Mouse (Mus musculus) embryonic facial prominence, embryonic 12.5 days (tissue): Measurements from ENCODE around the gene Optc. TPM values are rescaled to one million over a fixed set of nuclear protein-coding genes. Genes with fewer than 3 reads are reported as not detected.
A peak's percentile ranks its signal among the peaks of the same experiment; 100 is the strongest.

Experiments
- ATAC-seq: fragments of 200-750 bp; cut with Nextera tagmentation; 2 replicates; pipeline ENCODE4 v1.8.0; 2017; ENCODE audit not compliant: insufficient number of reproducible peaks, insufficient read depth, low FRiP score, low TSS enrichment
- H3K27ac ChIP-seq: fragments of 300-500 bp; sonication (generic); 2 replicates; pipeline ENCODE4 v1.5.1; 2016; ENCODE audit warnings: mild to moderate bottlenecking
- H3K27me3 ChIP-seq: fragments of 300-500 bp; sonication (generic); 2 replicates; pipeline ENCODE4 v1.6.1; 2016; ENCODE audit warnings: mild to moderate bottlenecking, moderate library complexity
- H3K36me3 ChIP-seq: fragments of 300-500 bp; sonication (generic); 2 replicates; pipeline ENCODE4 v1.6.1; 2016; ENCODE audit warnings: mild to moderate bottlenecking
- H3K4me1 ChIP-seq: fragments of 300-500 bp; sonication (generic); 2 replicates; pipeline ENCODE4 v1.6.1; 2016
- H3K4me2 ChIP-seq: fragments of 300-500 bp; sonication (generic); replicated peaks from 2 replicates; pipeline ENCODE4 v1.6.1; 2016; ENCODE audit warnings: mild to moderate bottlenecking, moderate library complexity
- H3K4me3 ChIP-seq: fragments of 300-500 bp; sonication (generic); 2 replicates; pipeline ENCODE4 v1.5.1; 2016; ENCODE audit warnings: mild to moderate bottlenecking
- H3K9ac ChIP-seq: fragments of 300-500 bp; sonication (generic); 2 replicates; pipeline ENCODE4 v1.6.1; 2016; ENCODE audit warnings: mild to moderate bottlenecking, moderate library complexity
- H3K9me3 ChIP-seq: fragments of 300-500 bp; sonication (generic); 2 replicates; pipeline ENCODE4 v1.6.1; 2016; ENCODE audit warnings: mild to moderate bottlenecking, moderate library complexity
- WGBS: fragments of 180-500 bp; shearing (Covaris S2); methylation state at CpG from one replicate; pipeline ENCODE4 v1.1.7; 2016; 5-methylcytosine and 5-hydroxymethylcytosine counted together
- polyA plus RNA-seq: library from polyadenylated mRNA; unstranded; fragments of >200 nt; fragmentation: Nextera tagmentation; extraction: Ambion mirVana; gene quantifications from 2 replicates; pipeline ENCODE4 v1.2.1, GENCODE M21; 2016

Gene Optc
- 1.1 and 1.3 TPM in 2 replicates for polyA plus RNA-seq

GRCm38 (mm10) chr1:133907949-133908658 lies at the start of gene Optc:
Gene Optc, minus strand, starts transcription at chr1:133907999.
- H3K27me3 ChIP-seq = peaks cover 15% of the 10 kb centered on the region; the same call in 1 of the 2 replicates
- no peaks in the 10 kb centered on the region for H3K36me3 ChIP-seq
- peaks cover 24% of the 10 kb centered on the region for H3K4me1 ChIP-seq
- H3K9ac ChIP-seq = peak within 1 kb of the TSS; percentile 57
- peak within 1 kb of the TSS; percentile 80 for H3K4me2 ChIP-seq
- H3K9me3 ChIP-seq = no peaks in the 10 kb centered on the region
- H3K4me3 ChIP-seq = peak within 1 kb of the TSS; percentile 37
- 5% methylated on average over 23 of the region's 30 CpGs for WGBS
- ATAC-seq = peak; percentile 70
- H3K27ac ChIP-seq = no peak within 1 kb of the TSS

- no peaks in the 10 kb centered on the region for H3K27me3 ChIP-seq
- H3K36me3 ChIP-seq = no peaks in the 10 kb centered on the region
- H3K9me3 ChIP-seq = no peaks in the 10 kb centered on the region
- WGBS = 37% methylated on average over 2 of the region's 2 CpGs
- H3K9ac ChIP-seq = no peak overlapping the region
- H3K4me1 ChIP-seq = peaks cover 18% of the 10 kb centered on the region
- H3K4me3 ChIP-seq = no peak overlapping the region
- ATAC-seq = no peak
- H3K4me2 ChIP-seq = no peak overlapping the region
- H3K27ac ChIP-seq = no peak overlapping the region
These were observed 46.2 kb upstream of the Optc start for GRCm38 (mm10) chr1:133954009-133954408.

GRCm38 (mm10) chr1:133953261-133953742 lies 45.5 kb upstream of the Optc start:
- ATAC-seq = no peak
- Histone ChIP-seq H3K36me3 (no peaks in the 10 kb centered on the region), H3K4me1 (peaks cover 18% of the 10 kb centered on the region), H3K27ac (no peak overlapping the region), H3K9me3 (no peaks in the 10 kb centered on the region), H3K9ac (0 out of 2 replicates have a peak overlapping the region, but pooled peaks have one; percentile 7), H3K4me3 (no peak overlapping the region), H3K27me3 (no peaks in the 10 kb centered on the region), H3K4me2 (no peak overlapping the region)
- 47% methylated on average over 9 of the region's 9 CpGs for WGBS

GRCm38 (mm10) chr1:133951598-133951997 lies 43.8 kb upstream of the Optc start:
- no peaks in the 10 kb centered on the region for H3K27me3 ChIP-seq
- no peak overlapping the region for H3K9ac ChIP-seq
- no peaks in the 10 kb centered on the region for H3K9me3 ChIP-seq
- H3K4me1 ChIP-seq = peaks cover 18% of the 10 kb centered on the region
- no peaks in the 10 kb centered on the region for H3K36me3 ChIP-seq
- H3K4me2 ChIP-seq = no peak overlapping the region
- no peak for ATAC-seq
- H3K4me3 ChIP-seq = no peak overlapping the region
- H3K27ac ChIP-seq = no peak overlapping the region
- 56% methylated on average over 6 of the region's 6 CpGs for WGBS

GRCm38 (mm10) chr1:133950061-133950782 lies 42.4 kb upstream of the Optc start:
- H3K4me1 ChIP-seq = peaks cover 18% of the 10 kb centered on the region
- no peak overlapping the region for H3K4me2 ChIP-seq
- no peak overlapping the region for H3K27ac ChIP-seq
- no peaks in the 10 kb centered on the region for H3K27me3 ChIP-seq
- no peaks in the 10 kb centered on the region for H3K36me3 ChIP-seq
- H3K9ac ChIP-seq = no peak overlapping the region
- no peak overlapping the region for H3K4me3 ChIP-seq
- ATAC-seq = no peak
- no peaks in the 10 kb centered on the region for H3K9me3 ChIP-seq
- 61% methylated on average over 7 of the region's 7 CpGs for WGBS

GRCm38 (mm10) chr1:133945106-133945505 lies 37.3 kb upstream of the Optc start:
- Histone ChIP-seq H3K9me3 (peaks cover 4% of the 10 kb centered on the region; the same call in 1 of the 2 replicates), H3K27ac (no peak overlapping the region), H3K36me3 (no peaks in the 10 kb centered on the region), H3K4me3 (no peak overlapping the region), H3K4me2 (no peak overlapping the region), H3K9ac (no peak overlapping the region), H3K27me3 (no peaks in the 10 kb centered on the region), H3K4me1 (peaks cover 14% of the 10 kb centered on the region)
- 95% methylated on average over 3 of the region's 3 CpGs for WGBS
- no peak for ATAC-seq

GRCm38 (mm10) chr1:133941904-133942303 lies 34.1 kb upstream of the Optc start:
- Histone ChIP-seq H3K4me1 (peaks cover 14% of the 10 kb centered on the region), H3K36me3 (no peaks in the 10 kb centered on the region), H3K9me3 (peaks cover 4% of the 10 kb centered on the region; the same call in 1 of the 2 replicates), H3K27me3 (no peaks in the 10 kb centered on the region), H3K4me3 (no peak overlapping the region), H3K9ac (no peak overlapping the region), H3K4me2 (no peak overlapping the region), H3K27ac (peak overlapping the region; percentile 41; the same call in 1 of the 2 replicates)
- 77% methylated on average over 3 of the region's 3 CpGs for whole genome bisulfite sequencing
- no peak for ATAC-seq

- Histone ChIP-seq H3K4me3 (no peak overlapping the region), H3K4me2 (no peak overlapping the region), H3K4me1 (peaks cover 14% of the 10 kb centered on the region), H3K27ac (peak overlapping the region; percentile 61; the same call in 1 of the 2 replicates), H3K27me3 (no peaks in the 10 kb centered on the region), H3K36me3 (no peaks in the 10 kb centered on the region), H3K9me3 (peaks cover 4% of the 10 kb centered on the region; the same call in 1 of the 2 replicates), H3K9ac (no peak overlapping the region)
- ATAC-seq = no peak
- 49% methylated on average over 11 of the region's 11 CpGs for WGBS
These were observed 33.5 kb upstream of the Optc start for GRCm38 (mm10) chr1:133941158-133941860.

GRCm38 (mm10) chr1:133940481-133941092 lies 32.8 kb upstream of the Optc start:
- ATAC-seq = no peak
- 85% methylated on average over 3 of the region's 3 CpGs for WGBS

GRCm38 (mm10) chr1:133939708-133940107 lies 31.9 kb upstream of the Optc start:
- 80% methylated on average over 8 of the region's 8 CpGs for WGBS
- H3K4me1 ChIP-seq = peaks cover 14% of the 10 kb centered on the region
- no peak overlapping the region for H3K4me3 ChIP-seq
- no peak overlapping the region for H3K4me2 ChIP-seq
- no peaks in the 10 kb centered on the region for H3K36me3 ChIP-seq
- ATAC-seq = no peak
- no peak overlapping the region for H3K9ac ChIP-seq
- H3K27ac ChIP-seq = no peak overlapping the region
- no peaks in the 10 kb centered on the region for H3K27me3 ChIP-seq
- H3K9me3 ChIP-seq = peaks cover 4% of the 10 kb centered on the region; the same call in 1 of the 2 replicates

More at GRCm38 (mm10) chr1:133940481-133941092, 32.8 kb upstream of the Optc start:
- Histone ChIP-seq H3K4me1 (peaks cover 14% of the 10 kb centered on the region), H3K9ac (no peak overlapping the region), H3K4me3 (no peak overlapping the region), H3K9me3 (peaks cover 4% of the 10 kb centered on the region; the same call in 1 of the 2 replicates), H3K27ac (no peak overlapping the region), H3K27me3 (no peaks in the 10 kb centered on the region), H3K36me3 (no peaks in the 10 kb centered on the region), H3K4me2 (no peak overlapping the region)

- H3K9me3 ChIP-seq = no peaks in the 10 kb centered on the region
- WGBS = 99% methylated on average over 3 of the region's 3 CpGs
- no peak overlapping the region for H3K9ac ChIP-seq
- no peak for ATAC-seq
- no peak overlapping the region for H3K27ac ChIP-seq
- peaks cover 6% of the 10 kb centered on the region for H3K4me1 ChIP-seq
- no peaks in the 10 kb centered on the region for H3K36me3 ChIP-seq
- H3K4me3 ChIP-seq = no peak overlapping the region
- H3K27me3 ChIP-seq = no peaks in the 10 kb centered on the region
- H3K4me2 ChIP-seq = no peak overlapping the region
These were observed 28.4 kb upstream of the Optc start for GRCm38 (mm10) chr1:133936169-133936568.
